Mouse (Mus musculus) frontal cortex, postnatal 10 days (tissue): ENCODE measurements at regions not wholly inside any gene's neighbourhood (a gene's known extent, or its start where the extent isn't known, plus 50 kb on each side); places are given as distances from the start of the nearest gene placed in this dataset.
A peak's percentile ranks its signal among the peaks of the same experiment; 100 is the strongest.
"Not testable (repeated sequence)": the region's sequence is repeated elsewhere in the genome, so short reads cannot be mapped to it uniquely, and the experiment has no call there.

ENCODE experiments used
- DNase-seq, 2 experiments: peaks; one replicate each; pipeline ENCODE4 v3.0.0; 2022; ENCODE audit warnings: low spot score in 2 of 2, mixed read lengths in 1 of 2

GRCm38 (mm10) chr14:37571971-37572370, 436.9 kb upstream of the Ghitm start:
- peak in 1 of 2 experiments; percentile 11 for DNase-seq

DNA sequence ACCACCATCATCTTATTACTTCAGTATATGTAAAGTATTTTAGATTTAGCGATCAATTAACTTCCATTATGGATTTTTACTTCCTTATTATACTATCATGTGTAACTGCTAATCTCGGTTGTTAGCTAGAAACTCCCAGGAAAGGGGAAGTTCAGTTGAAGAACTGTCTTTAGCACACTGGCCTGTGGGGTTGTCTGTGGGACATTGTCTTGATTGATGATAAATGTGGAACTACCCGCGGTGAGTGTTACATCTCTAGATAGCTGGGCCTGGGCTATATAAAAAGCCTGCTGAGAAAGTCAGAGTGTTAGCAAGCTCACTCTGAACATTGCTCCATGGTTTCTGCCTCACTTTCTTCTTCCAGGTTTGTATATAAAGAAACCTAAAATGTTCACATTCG, 423.2 kb upstream of the Ghitm start:
- DNase-seq, result no peak

DNA sequence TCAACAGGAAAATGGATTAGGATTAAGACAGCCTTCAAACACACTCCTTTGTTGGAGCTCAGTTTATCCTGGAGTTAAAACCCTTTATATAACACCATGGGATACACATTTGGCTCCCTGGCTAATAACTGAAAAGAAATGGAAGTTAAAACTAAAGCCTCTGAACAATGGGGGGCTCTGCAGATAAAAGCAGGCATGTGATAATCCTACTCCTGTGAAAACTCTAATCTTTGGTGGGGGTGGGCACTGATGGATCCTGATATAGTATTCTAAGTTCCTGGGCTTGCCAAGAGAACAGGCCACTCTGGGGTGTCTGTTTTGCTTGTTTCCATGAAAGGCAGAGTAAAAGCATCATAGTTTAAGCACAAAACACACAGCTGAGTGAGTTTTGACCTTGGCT, 388.5 kb upstream of the Ghitm start:
- no peak for DNase-seq

DNA sequence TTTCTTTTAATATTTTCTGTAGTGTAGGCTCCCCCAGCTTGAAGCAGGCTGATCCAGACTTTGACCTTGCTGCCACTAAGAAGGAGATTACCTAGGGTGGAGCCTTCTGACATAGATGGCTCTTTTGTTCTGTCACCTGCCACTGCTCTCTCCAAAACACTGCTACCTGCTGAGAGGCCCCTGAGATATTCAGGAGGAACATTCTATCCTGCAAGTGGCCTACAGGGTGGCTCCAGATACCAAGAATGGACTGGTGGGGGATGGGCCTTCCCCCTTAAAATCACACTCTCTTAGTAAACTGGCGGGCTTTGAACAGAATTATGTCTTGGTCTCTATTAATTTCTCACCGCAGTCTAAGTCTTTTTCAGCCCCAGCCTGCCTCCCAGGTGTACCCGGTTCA, 385.6 kb upstream of the Ghitm start:
- not testable (repeated sequence) for DNase-seq

DNA sequence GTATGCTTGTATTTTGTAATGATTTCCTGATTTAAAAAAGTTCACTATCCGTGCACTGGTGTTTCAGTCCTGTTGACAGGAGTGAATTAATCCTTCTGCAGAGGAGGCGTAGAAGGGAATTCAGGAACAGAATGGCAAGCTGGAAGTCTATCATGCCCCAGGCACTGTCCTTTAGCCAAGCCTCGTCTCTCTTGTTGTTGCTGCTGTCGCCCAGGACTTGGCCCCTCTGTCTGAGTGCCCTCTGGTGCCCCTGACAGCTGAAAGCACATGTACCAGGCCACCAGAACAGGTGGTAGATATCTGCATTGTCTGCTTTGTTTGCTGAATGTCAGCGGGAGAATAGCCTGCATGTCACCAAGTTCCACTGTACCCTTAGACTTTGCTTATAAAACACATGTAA, 370.2 kb upstream of the Ghitm start:
- no peak for DNase-seq

DNA sequence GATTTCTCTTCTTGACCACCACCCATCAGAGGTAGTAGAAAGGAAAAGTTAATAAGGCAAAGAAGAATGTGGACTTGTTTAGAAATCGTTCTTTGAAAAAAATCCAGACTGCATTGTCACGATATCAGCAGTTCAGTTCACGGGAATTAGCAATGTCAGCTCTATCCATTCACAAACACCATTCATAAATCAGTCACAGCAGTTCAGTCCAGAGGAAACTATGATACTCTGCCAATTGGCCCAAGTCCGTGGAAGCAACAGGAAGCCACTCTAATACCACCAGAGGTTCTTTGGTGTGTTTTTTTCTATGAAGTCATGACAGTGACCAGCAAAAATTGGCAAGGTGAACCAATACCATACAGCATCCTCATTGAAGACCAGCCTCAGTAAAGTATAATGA, 355.6 kb upstream of the Ghitm start:
- DNase-seq, result no peak

DNA sequence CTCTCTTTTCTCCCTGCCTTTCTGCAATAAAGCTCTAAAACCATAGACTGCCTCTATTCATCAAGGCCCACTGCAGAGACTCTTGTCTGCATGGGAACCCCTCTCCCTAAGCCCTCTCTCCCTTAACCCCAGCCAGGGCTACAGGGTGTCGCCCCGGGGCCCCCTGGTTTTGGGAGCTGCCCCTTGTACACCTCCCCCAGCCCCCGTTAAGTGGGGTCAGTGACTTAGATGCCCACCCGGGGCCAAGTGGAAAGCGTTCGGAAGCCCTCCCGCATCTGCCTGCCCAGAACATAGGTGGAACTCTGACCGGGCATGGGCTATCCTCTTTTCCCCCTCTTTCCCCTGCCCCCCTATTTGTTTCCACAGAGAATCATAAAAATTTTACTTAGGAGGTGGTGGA, 350.2 kb upstream of the Ghitm start:
- no peak for DNase-seq

- no peak for DNase-seq
These were observed 342.5 kb upstream of the Ghitm start for GRCm38 (mm10) chr14:37477599-37477998.

GRCm38 (mm10) chr14:37468711-37469110, 333.6 kb upstream of the Ghitm start:
- DNase-seq, result peak in 1 of 2 experiments; percentile 5

- DNase-seq, result no peak
These were observed 305.8 kb upstream of the Ghitm start for GRCm38 (mm10) chr14:37440874-37441273.

DNA sequence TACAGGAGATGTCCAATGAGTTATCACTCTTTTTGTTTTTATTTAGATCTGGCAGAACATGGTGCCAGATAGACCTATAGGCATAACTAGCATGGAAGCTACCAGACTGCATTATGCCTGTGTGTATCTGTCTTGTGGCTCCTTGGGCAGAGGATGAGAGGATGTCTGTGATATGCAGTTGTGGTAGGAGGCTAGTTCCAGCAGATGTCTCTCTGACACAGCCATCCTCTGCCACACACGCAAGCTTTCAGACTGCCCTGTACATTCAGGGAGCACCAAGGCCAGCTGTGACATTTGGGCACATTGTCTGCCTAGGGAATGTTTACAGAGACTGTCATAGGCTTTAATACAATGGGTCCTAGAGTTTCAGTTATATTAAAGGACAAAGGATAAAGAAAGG, 295.6 kb upstream of the Ghitm start:
- DNase-seq, result peak in 1 of 2 experiments; percentile 5

DNA sequence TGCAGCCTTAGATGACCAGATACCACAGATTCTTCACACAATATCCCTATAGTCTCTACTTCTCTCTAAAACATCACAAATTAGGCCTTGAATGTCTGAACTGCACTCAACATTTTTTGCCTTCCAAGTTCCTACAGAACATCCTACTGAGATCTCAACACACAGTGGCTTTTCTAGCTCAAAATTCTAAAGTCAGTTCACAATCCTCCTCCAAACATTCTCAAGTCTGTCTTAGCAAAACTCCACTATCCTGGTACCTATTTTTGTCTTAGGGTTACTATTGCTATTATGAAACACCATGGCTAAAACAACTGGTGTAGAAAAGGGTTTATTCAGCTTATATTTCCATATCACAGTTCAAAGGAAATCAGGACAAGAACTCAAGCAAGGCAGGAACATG, 290.4 kb upstream of the Ghitm start:
- DNase-seq, result no peak

GRCm38 (mm10) chr14:37421566-37421965, 286.5 kb upstream of the Ghitm start:
- DNase-seq, result no peak

GRCm38 (mm10) chr14:37412583-37412982, 277.5 kb upstream of the Ghitm start:
- DNase-seq, result not testable (repeated sequence)

DNA sequence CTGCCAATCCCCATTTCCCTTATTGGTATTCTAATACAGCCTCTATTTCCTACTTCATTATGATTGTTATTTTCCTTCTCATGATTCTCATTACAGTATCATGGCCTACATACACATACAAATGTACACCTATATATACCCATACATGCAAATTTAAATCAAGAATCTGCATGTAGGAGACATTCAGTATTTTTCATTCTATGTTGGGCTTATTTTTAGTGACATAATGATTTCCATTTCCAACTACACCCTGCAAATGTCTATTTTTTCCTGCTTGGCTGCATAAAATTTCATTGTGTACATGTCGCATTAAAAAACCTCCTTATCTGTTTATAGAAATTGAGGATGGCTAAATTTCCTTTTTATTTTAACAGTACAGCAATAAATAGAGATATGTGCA, 236.9 kb upstream of the Ghitm start:
- DNase-seq, result no peak

GRCm38 (mm10) chr14:37361896-37362295, 226.8 kb upstream of the Ghitm start:
- DNase-seq, result no peak

- DNase-seq, result peak; percentile 41 to 71
These were observed 221.1 kb upstream of the Ghitm start for GRCm38 (mm10) chr14:37355968-37356704.

- DNase-seq, result no peak
These were observed 188.3 kb upstream of the Ghitm start for GRCm38 (mm10) chr14:37323392-37323791.

DNA sequence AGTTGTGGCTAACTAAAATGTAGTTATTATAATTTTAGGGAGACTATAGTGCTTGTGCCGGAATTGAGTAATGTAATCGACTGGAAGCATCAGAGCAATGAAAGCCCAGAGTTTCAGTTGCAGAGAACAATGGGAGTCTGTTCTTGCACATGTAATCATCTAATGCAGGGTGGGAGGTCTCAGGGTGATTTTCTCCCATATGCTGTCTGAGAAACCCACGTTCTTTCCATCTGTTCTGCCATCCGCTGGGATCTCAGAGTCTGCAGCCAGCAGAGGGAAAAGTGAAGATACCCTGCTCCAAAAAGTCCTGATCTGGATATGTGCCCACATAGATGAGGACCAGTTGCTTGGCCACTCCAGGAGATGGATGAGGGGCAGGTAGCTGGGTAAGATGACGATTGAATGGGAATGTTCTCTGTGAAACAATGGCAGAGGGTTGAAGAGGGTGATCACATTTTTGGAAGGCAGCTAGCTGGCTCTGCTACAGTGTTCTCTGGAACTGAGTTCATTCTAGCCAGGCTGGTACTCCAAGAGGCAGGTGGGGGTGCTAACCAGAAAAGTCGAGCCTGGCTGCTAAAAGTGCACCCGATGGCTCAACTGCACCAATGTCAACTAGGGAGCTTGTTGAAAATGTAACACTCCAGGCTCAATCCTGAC, 180.3 kb upstream of the Ghitm start:
- no peak for DNase-seq

DNA sequence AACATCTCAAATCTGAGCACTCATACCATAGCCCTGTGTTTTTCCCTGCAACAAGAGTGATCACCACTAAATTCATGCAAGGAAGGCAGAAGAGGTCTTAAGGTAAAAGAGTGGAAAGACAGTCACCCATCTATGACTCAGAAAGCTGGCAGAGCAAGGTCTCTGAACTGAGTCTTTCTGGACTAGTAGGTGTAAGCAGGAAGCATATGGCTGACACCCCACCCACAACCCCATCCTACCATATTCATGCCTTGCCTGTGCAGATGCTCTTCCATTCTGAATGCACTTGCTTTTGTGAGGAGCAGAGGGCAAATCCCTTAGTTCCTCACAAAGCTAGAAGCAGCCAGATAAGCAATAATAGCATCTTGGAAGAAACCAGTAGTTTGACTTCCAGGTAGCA, 178.8 kb upstream of the Ghitm start:
- DNase-seq, result no peak

- DNase-seq, result no peak
These were observed 177.8 kb upstream of the Ghitm start for GRCm38 (mm10) chr14:37312887-37313286.

- no peak for DNase-seq
These were observed 171.7 kb upstream of the Ghitm start for GRCm38 (mm10) chr14:37306622-37307274.

DNA sequence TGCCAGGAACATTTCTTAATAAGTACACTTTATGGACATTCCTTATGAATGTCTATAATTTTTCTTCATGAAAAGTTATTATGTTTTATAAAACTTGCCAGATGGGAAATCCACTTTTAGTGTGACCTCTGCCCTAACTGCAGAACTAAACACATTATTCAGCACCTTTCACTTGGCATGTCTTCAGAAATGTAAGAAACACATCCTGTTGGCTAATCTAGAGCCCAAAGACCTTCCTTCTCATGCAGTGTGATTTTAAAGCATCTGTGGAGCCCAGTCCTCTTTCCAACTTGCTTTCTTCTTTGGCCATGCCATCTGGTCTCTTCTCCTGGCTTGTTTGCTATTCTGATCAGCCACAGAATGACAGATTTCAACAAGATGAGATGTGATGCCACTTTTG, 163.6 kb upstream of the Ghitm start:
- no peak for DNase-seq
